Mouse (Mus musculus) embryonic facial prominence, embryonic 12.5 days (tissue): Measurements from ENCODE around the gene Loxl1. TPM values are rescaled to one million over a fixed set of nuclear protein-coding genes. Genes with fewer than 3 reads are reported as not detected.

ENCODE experiments used
- ATAC-seq: fragments of 200-750 bp; cut with Nextera tagmentation; 2 replicates; pipeline ENCODE4 v1.8.0; 2017; ENCODE audit not compliant: insufficient number of reproducible peaks, insufficient read depth, low FRiP score, low TSS enrichment
- H3K27ac ChIP-seq: fragments of 300-500 bp; sonication (generic); 2 replicates; pipeline ENCODE4 v1.5.1; 2016; ENCODE audit warnings: mild to moderate bottlenecking
- H3K27me3 ChIP-seq: fragments of 300-500 bp; sonication (generic); 2 replicates; pipeline ENCODE4 v1.6.1; 2016; ENCODE audit warnings: mild to moderate bottlenecking, moderate library complexity
- H3K36me3 ChIP-seq: fragments of 300-500 bp; sonication (generic); 2 replicates; pipeline ENCODE4 v1.6.1; 2016; ENCODE audit warnings: mild to moderate bottlenecking
- H3K4me1 ChIP-seq: fragments of 300-500 bp; sonication (generic); 2 replicates; pipeline ENCODE4 v1.6.1; 2016
- H3K4me2 ChIP-seq: fragments of 300-500 bp; sonication (generic); replicated peaks from 2 replicates; pipeline ENCODE4 v1.6.1; 2016; ENCODE audit warnings: mild to moderate bottlenecking, moderate library complexity
- H3K4me3 ChIP-seq: fragments of 300-500 bp; sonication (generic); 2 replicates; pipeline ENCODE4 v1.5.1; 2016; ENCODE audit warnings: mild to moderate bottlenecking
- H3K9ac ChIP-seq: fragments of 300-500 bp; sonication (generic); 2 replicates; pipeline ENCODE4 v1.6.1; 2016; ENCODE audit warnings: mild to moderate bottlenecking, moderate library complexity
- H3K9me3 ChIP-seq: fragments of 300-500 bp; sonication (generic); 2 replicates; pipeline ENCODE4 v1.6.1; 2016; ENCODE audit warnings: mild to moderate bottlenecking, moderate library complexity
- WGBS: fragments of 180-500 bp; shearing (Covaris S2); methylation state at CpG from one replicate; pipeline ENCODE4 v1.1.7; 2016; 5-methylcytosine and 5-hydroxymethylcytosine counted together
- polyA plus RNA-seq: library from polyadenylated mRNA; unstranded; fragments of >200 nt; fragmentation: Nextera tagmentation; extraction: Ambion mirVana; gene quantifications from 2 replicates; pipeline ENCODE4 v1.2.1, GENCODE M21; 2016

Loxl1 gene
- polyA plus RNA-seq, 1 experiment from 2014 or later: 29.3 TPM

DNA sequence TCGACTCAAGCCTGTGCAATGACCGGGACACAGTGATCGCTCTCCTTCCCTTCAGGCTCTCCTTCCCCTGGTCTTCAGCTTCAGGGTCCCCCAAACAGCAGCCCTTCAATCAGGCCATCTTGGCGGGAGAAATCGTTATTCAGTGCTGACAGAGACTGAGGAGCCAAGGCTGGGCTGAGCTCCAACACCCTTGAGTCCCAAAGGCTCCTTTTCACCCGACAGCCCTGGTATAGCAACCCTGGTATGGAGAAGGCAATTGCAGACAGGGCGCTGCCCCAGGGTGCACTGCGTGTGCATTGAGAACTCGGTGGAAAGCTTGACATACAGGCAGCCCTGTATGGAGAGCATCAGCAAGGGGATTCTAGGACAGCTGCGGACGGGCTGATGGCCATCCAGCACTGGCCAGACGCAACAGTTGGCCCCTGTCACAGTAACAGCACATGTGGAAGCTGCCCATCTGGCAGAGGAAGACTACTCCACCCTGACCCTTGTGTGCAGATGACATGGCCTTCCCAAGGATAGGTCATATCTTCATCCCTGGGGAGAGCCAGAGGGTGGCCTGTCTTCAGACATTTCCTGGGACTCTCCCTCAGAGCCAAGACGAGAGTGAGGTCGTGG lies 2.8 kb downstream of the Loxl1 start:
- H3K4me1 ChIP-seq: peaks cover 76% of the 10 kb centered on the region
- peaks cover 11% of the 10 kb centered on the region for H3K27me3 ChIP-seq
- H3K27ac ChIP-seq: no peak overlapping the region
- no peaks in the 10 kb centered on the region for H3K36me3 ChIP-seq
- ATAC-seq: no peak
- no peak overlapping the region for H3K4me3 ChIP-seq
- H3K4me2 ChIP-seq: peak overlapping the region; percentile 11; the same call in 1 of the 2 replicates
- WGBS: 75% methylated on average over 14 of the region's 14 CpGs
- H3K9me3 ChIP-seq: no peaks in the 10 kb centered on the region
- H3K9ac ChIP-seq: no peak overlapping the region

- Histone ChIP-seq H3K4me1 (peaks cover 78% of the 10 kb centered on the region), H3K9ac (no peak overlapping the region), H3K9me3 (no peaks in the 10 kb centered on the region), H3K27me3 (peaks cover 11% of the 10 kb centered on the region), H3K36me3 (no peaks in the 10 kb centered on the region), H3K4me2 (0 out of 2 replicates have a peak overlapping the region, but pooled peaks have one; percentile 11), H3K4me3 (no peak overlapping the region), H3K27ac (0 out of 2 replicates have a peak overlapping the region, but pooled peaks have one; percentile 30)
- ATAC-seq: no peak
- WGBS: 22% methylated on average over 6 of the region's 6 CpGs
These were observed 4.6 kb downstream of the Loxl1 start for GRCm38 (mm10) chr9:58308395-58308794.

GRCm38 (mm10) chr9:58305686-58306085 lies 7.3 kb downstream of the Loxl1 start:
- Histone ChIP-seq H3K4me3 (no peak overlapping the region), H3K4me2 (0 out of 2 replicates have a peak overlapping the region, but pooled peaks have one; percentile 3), H3K27me3 (no peaks in the 10 kb centered on the region; the same call in 1 of the 2 replicates), H3K36me3 (no peaks in the 10 kb centered on the region), H3K9ac (0 out of 2 replicates have a peak overlapping the region, but pooled peaks have one; percentile 10), H3K9me3 (no peaks in the 10 kb centered on the region), H3K27ac (peak overlapping the region; percentile 78), H3K4me1 (peaks cover 65% of the 10 kb centered on the region)
- ATAC-seq: no peak
- 3% methylated on average over 6 of the region's 6 CpGs for WGBS

- H3K27ac ChIP-seq: peak overlapping the region; percentile 51
- ATAC-seq: no peak
These were observed 9.3 kb downstream of the Loxl1 start for GRCm38 (mm10) chr9:58303599-58304271.

DNA sequence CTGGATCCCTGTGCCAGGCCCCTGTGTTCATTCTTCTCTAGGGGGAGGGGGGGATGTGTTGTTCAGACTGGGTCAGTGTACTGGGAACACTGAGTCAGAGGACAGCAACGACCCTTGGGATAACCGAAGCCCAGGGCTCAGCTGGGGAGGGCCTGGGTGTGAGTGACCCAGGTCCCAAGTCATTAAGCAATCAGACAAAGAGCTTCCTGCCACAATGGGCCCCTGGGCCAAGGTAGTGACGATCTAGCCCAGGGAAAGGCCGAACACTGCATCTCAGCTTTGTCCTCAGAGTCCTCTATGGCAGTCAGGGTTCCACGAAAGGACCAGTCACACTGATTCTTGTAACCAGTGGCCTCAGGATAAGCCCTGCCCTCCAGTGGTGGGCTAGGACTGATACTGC lies 9.9 kb downstream of the Loxl1 start:
- H3K4me2 ChIP-seq: no peak overlapping the region
- 61% methylated on average over 5 of the region's 5 CpGs for WGBS
- peaks cover 62% of the 10 kb centered on the region for H3K4me1 ChIP-seq
- no peaks in the 10 kb centered on the region for H3K36me3 ChIP-seq
- ATAC-seq: no peak
- H3K27me3 ChIP-seq: no peaks in the 10 kb centered on the region; the same call in 1 of the 2 replicates
- H3K9ac ChIP-seq: no peak overlapping the region
- H3K9me3 ChIP-seq: no peaks in the 10 kb centered on the region
- H3K27ac ChIP-seq: peak overlapping the region; percentile 51
- no peak overlapping the region for H3K4me3 ChIP-seq

More at GRCm38 (mm10) chr9:58303599-58304271, 9.3 kb downstream of the Loxl1 start:
- Histone ChIP-seq H3K4me2 (no peak overlapping the region), H3K9me3 (no peaks in the 10 kb centered on the region), H3K9ac (no peak overlapping the region), H3K27me3 (no peaks in the 10 kb centered on the region; the same call in 1 of the 2 replicates), H3K36me3 (no peaks in the 10 kb centered on the region), H3K4me3 (no peak overlapping the region), H3K4me1 (peaks cover 68% of the 10 kb centered on the region)
- WGBS: 51% methylated on average over 8 of the region's 8 CpGs

- ATAC-seq: no peak
- Histone ChIP-seq H3K4me3 (no peak overlapping the region), H3K9me3 (no peaks in the 10 kb centered on the region), H3K27ac (no peak overlapping the region), H3K4me1 (peaks cover 41% of the 10 kb centered on the region), H3K9ac (no peak overlapping the region), H3K27me3 (no peaks in the 10 kb centered on the region), H3K4me2 (no peak overlapping the region), H3K36me3 (no peaks in the 10 kb centered on the region)
- 56% methylated on average over 2 of the region's 2 CpGs for WGBS
These were observed 13.6 kb downstream of the Loxl1 start for GRCm38 (mm10) chr9:58299356-58299799.

- no peak for ATAC-seq
- H3K4me2 ChIP-seq: no peak overlapping the region
- no peaks in the 10 kb centered on the region for H3K9me3 ChIP-seq
- WGBS: 74% methylated on average over 4 of the region's 4 CpGs
- no peak overlapping the region for H3K4me3 ChIP-seq
- no peak overlapping the region for H3K27ac ChIP-seq
- H3K4me1 ChIP-seq: peaks cover 28% of the 10 kb centered on the region
- H3K9ac ChIP-seq: no peak overlapping the region
- H3K27me3 ChIP-seq: no peaks in the 10 kb centered on the region
- H3K36me3 ChIP-seq: peaks cover 6% of the 10 kb centered on the region; the same call in 1 of the 2 replicates
These were observed 15.0 kb downstream of the Loxl1 start for GRCm38 (mm10) chr9:58297961-58298477.

DNA sequence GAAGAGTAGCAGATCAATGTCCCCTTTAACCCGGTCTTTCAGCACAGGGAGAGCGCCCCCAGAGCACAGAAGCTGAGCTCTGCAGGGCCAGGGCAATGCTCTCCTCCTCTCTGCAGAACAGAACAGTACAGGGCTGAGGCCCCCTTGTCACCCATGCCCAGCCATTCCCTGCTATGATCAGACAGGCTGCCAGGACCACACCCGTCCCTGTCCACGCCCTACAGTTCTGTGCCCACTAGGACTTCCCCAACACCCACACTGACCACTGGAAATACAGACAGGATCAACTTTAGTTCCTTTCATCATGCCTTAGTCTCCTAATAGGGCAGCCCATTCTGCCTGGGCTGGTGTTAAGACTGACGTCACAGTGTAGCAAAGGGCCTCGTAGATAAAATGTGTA lies 15.9 kb downstream of the Loxl1 start:
- Histone ChIP-seq H3K27ac (no peak overlapping the region), H3K27me3 (no peaks in the 10 kb centered on the region), H3K9me3 (no peaks in the 10 kb centered on the region), H3K9ac (no peak overlapping the region), H3K4me3 (no peak overlapping the region), H3K36me3 (peaks cover 6% of the 10 kb centered on the region; the same call in 1 of the 2 replicates), H3K4me2 (no peak overlapping the region), H3K4me1 (peaks cover 26% of the 10 kb centered on the region)
- no peak for ATAC-seq
- 91% methylated on average over 6 of the region's 6 CpGs for WGBS

DNA sequence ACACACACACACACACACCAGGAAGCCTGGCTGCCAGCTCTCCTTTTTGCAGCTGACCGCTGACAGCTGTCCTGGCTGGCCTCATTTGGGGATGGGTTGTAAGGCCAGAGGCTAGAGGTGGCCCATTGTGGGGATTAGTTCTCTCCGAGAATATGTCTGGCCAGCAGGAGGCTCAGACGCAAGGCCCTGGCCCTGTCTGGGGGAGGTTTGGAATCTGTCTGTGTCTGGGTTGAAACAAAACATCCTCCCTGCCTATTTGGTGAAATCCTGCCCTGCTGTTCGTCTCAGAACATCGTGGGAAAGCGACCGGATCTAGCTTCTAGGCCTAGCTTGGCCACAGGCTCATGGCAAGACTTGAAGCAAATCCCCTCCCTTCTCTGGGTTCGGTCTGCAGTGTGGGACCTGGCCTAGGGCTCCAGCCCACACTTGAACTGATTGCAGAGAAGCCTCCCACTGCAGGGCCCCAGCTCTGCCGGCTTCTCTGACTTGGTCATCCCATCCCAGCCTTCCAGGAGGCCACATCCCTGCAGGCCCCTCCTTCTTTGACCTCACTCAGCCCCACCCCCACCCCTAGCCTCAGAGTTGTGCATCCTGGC lies 17.1 kb downstream of the Loxl1 start:
- 23% methylated on average over 9 of the region's 9 CpGs for WGBS
- Histone ChIP-seq H3K9me3 (no peaks in the 10 kb centered on the region), H3K27me3 (no peaks in the 10 kb centered on the region), H3K27ac (peak overlapping the region; percentile 24; the same call in 1 of the 2 replicates), H3K36me3 (peaks cover 6% of the 10 kb centered on the region; the same call in 1 of the 2 replicates), H3K4me2 (no peak overlapping the region), H3K9ac (no peak overlapping the region), H3K4me1 (peaks cover 26% of the 10 kb centered on the region), H3K4me3 (no peak overlapping the region)
- ATAC-seq: no peak; the same call in 1 of the 2 replicates

GRCm38 (mm10) chr9:58295345-58295744 lies 17.6 kb downstream of the Loxl1 start:
- Histone ChIP-seq H3K27ac (no peak overlapping the region), H3K36me3 (peaks cover 6% of the 10 kb centered on the region; the same call in 1 of the 2 replicates), H3K9ac (no peak overlapping the region), H3K27me3 (no peaks in the 10 kb centered on the region), H3K4me2 (no peak overlapping the region), H3K9me3 (no peaks in the 10 kb centered on the region), H3K4me3 (no peak overlapping the region), H3K4me1 (peaks cover 26% of the 10 kb centered on the region)
- ATAC-seq: no peak
- WGBS: 83% methylated on average over 3 of the region's 3 CpGs

GRCm38 (mm10) chr9:58294527-58294926 lies 18.5 kb downstream of the Loxl1 start:
- no peaks in the 10 kb centered on the region for H3K9me3 ChIP-seq
- H3K36me3 ChIP-seq: peaks cover 6% of the 10 kb centered on the region; the same call in 1 of the 2 replicates

More at GRCm38 (mm10) chr9:58294527-58294926, 18.5 kb downstream of the Loxl1 start:
- ATAC-seq: no peak
- H3K4me2 ChIP-seq: no peak overlapping the region
- H3K27me3 ChIP-seq: no peaks in the 10 kb centered on the region
- 37% methylated on average over 7 of the region's 7 CpGs for WGBS
- H3K27ac ChIP-seq: no peak overlapping the region
- peaks cover 19% of the 10 kb centered on the region for H3K4me1 ChIP-seq
- no peak overlapping the region for H3K9ac ChIP-seq
- no peak overlapping the region for H3K4me3 ChIP-seq
